Mouse (Mus musculus) cerebellum, adult 11 months (tissue): Measurements from ENCODE around the gene Rdh11.
"Not testable (repeated sequence)": the region's sequence is repeated elsewhere in the genome, so short reads cannot be mapped to it uniquely, and the experiment has no call there.

Source experiments
- DNase-seq: peaks from one replicate; pipeline ENCODE4 v3.0.0; 2022

Gene Rdh11

DNA sequence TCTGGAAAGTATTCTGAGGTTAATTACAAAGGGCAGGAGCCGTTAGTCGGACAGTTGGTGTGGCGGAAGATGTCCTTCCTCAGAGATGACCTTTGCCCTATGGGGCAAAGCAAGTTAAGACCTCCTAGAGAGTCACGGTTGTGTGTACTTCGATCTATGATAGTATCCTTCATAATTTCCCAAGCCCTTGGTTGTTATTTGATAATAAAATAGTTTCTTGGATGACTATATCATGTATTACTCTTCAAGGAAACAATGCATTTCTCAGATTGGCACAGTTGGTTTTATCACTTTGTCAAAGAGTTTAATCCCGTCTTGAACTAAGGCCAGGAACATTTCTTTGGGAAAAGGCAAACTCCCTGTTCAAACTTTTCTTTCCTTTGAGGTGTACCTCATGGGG lies at the start of gene Rdh11:
Gene Rdh11, minus strand, starts transcription at position 101 of the 400 bp plus-strand sequence.
- no peak for DNase-seq

DNA sequence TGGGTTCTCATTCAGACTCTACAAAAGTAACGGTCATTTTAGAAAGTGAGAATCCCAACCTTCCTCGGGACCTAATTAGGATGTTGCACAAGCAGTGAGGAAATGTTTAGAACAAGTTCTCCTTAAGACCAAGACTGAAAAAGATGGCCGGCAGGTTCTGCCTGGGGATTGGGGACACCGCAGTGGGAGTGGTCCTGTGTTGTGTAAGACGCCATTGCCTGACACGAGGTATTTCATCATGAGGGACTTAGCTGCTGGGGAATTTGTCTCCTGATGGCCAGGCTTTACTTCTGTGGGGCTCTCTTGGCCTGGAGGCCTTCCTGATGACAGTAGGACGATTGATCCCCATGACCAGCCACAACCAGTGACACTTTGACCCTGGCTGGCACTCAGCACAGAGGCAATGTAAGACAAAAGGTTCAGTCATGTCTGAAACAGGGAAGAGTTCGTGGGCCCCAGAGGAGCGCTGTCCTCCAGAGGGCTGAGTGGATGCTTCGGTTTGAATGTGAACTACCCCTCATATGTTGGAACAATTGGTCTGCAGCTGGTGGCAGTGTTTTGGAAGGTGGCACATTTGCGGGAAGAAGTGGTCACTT lies 43.5 kb upstream of the Rdh11 start:
- DNase-seq, result no peak

DNA sequence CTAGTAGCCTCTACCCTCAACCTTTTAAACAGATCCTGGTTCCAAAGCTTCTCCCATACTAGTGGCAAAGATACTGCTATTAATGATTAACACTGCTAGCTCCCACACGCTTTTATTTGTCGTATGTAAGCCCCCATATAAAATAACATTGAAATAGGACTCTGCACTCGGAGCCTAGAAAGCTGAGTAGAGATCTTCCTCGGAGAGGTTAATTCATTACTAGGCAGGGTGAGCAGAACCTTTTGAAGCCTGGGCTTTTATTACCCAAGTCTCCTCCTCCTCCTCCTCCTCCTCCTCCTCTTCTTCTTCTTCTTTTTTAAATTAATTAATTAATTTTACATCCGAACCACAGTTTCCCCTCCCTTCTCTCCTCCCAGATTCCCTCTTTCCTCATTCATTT lies 25.4 kb upstream of the Rdh11 start:
- DNase-seq, result no peak

DNA sequence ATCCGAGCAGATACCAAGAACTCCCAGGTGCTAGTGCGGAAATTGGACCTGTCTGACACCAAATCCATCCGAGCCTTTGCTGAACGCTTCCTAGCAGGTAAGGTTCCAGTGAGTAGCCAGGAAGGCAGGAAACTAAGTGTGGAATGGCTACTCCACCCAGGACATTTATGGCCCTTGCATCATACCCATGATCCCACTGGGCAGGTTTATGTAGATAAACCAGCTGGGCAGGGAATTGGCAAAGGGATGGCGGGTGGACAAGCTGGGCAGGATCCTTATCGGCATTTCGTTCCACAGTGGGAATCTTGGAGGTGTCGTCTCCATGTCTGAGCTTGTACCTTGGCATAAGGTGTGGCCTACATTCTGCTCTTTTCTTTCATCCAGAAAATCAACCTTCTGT lies 19.4 kb upstream of the Rdh11 start:
- DNase-seq, result no peak

GRCm38 (mm10) chr12:79208703-79209464 lies 16.8 kb upstream of the Rdh11 start, which contains the start of gene Rdh12:
TSS of gene Rdh12 (plus strand) at chr12:79208914.
- DNase-seq, result no peak

GRCm38 (mm10) chr12:79201882-79202281 lies 9.8 kb upstream of the Rdh11 start:
- DNase-seq, result no peak

- no peak for DNase-seq
Observed at GRCm38 (mm10) chr12:79197105-79197504, 5.0 kb upstream of the Rdh11 start.

- peak; percentile 50 for DNase-seq
Observed at GRCm38 (mm10) chr12:79193441-79193840, 1.3 kb upstream of the Rdh11 start.

DNA sequence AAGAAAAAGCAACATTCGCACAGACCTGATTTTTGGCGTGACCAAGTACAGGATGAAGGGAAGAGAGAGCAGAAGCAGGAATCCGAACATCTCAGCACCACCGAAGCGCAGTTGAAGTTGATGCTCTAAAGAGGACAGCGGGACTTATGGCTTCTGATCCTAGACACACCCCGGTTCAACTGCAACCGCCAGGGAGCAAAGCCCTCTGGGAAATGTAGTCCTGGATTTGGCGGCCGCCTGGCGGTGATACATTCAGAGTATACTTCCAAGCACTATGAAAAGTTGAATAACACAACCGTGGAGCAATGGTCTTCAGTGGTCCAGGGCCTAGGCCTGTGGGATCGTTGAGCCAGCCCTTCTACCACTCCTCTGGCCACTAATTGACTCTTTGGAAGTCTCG lies 392 bp downstream of the Rdh11 start:
- peak; percentile 49 for DNase-seq

- DNase-seq, result peak; percentile 48
Observed at GRCm38 (mm10) chr12:79190931-79191673, 991 bp downstream of the Rdh11 start.

- not testable (repeated sequence) for DNase-seq
Observed at GRCm38 (mm10) chr12:79185160-79185559, 6.9 kb downstream of the Rdh11 start.

DNA sequence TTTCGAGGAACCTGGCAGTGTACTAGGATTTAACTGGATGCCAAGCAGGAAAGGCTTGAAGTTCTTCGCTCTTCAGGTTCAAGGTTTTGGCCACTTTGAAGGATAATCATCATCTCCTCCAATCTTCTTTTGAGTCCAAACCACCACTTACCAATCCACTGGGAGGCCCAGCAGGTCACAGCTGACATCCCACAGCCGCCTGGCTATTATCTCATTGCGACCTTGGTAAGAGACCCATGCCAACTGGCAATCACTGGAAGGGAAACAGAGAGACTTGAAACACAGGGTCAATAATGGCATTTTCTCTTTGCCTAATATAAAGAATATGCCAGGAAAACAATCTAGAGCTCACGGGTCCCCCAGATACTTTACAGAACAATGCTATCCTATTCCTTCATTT lies 16.1 kb downstream of the Rdh11 start:
- DNase-seq, result no peak

DNA sequence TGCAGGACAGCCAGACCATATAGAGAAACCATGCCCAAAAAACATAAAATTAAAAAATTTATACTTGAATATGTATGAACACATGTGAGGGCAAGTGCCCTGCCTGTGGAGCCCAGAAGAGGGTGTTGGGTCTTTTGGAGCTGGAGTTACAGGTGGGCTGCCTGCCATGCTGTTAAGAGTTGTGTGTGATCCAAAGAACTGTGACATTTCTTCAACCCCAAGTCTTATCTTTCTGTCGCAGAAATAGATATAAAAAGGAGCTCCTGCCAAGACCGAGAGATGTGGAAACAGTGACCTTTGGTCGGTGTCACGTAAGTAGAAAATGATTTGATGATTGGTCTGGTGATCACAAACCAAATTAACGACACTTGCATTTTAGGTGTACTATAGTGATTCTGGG lies 18.4 kb downstream of the Rdh11 start:
- DNase-seq, result no peak

DNA sequence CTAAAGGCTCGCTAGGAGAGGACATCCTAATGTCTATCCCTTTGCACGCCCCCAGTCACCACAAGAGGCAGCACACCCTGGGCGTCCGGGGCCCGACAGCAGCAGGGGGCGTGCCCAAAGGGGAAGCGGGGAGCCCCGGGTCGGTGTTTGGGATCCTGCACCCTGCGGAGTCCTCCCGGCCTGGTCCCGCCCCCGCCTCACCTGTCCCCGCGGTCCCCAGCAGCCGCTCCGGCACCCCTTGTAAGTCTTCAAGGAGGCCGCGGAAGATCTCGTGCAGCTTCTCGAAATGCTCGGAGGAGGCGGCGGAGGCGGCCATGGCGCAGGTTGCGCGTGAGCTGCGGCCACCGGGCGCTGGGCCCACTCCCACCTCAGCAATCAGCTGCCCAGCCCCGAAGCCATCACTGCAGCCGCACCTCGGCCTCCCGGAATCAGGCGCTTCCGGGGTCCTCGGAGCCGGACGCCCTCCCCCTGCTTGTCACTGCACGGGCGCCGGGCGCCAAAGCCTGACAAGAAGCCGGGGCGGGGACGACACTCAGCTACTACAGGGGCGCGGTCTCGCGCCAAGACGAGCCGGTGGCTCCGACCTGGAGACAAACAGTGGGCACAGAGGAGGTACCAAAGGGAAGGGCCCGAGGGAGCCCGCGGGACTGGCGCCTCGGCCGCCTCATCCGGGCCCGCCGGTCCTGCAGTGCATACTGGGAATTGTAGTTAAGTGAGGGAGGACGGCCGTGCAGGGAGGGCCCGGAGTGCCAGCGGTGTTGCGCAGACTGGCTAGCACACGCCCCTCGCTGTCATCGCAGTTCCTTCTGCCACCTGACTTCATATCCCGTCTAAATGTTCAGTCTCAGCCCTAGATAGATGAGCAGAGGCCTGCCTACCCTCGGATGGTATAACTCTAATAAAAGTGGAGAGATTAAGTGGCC lies 19.8 kb downstream of the Rdh11 start, which contains the start of gene Vti1b:
Gene Vti1b, minus strand, starts transcription at position 649 of the 923 bp plus-strand sequence.
- DNase-seq, result peak; percentile 86

DNA sequence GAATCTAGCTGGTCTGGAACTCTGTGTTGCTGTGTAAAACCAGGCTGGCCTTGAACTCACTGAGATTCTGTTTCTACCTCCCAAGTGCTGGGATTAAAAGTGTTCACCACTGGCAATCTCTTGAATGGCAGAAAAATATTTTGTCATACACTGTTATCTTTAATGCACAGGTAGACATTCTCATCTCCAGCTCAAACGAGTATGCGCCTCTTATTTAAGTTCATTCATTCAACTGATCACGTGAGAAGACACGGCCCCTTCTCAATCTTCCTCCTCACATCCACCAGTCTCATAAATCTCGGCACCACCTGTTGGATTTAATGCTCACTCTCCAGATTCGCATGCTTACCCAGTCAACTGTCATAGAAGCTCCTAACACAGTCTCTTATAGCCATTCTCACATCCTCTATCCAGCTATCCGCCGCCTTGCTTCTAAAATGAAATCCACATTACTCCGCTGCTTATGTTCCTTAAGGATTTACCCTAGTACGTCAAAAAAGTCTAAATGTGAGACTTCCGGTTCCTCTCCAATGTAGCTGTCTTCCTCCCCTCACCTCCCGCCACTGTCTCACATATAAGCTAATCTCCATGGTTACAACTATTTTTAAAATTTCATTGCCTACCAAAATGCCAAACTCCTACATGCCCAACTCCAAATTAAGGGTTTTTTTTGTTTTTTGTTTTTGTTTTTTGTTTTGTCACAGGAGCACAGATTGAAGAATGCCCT lies 20.7 kb downstream of the Rdh11 start:
- DNase-seq, result peak; percentile 12

DNA sequence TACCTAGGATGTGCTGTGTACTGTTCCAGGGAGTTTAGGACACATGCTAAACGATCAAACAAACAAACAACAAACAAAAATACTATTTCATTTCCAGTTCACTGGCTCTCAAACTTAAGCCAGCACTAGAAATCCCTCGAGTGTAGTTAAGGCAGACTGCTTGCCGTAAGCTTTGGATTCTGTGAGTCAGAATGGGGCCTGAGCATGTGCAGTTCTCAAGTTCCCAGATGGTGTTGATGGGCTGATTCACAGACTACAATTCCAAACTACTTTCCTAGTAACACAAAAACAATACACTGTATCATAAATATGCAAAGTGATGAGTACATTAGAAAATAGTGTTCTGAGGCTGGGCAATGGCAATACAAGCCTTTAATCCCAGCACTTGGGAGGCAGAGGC lies 21.7 kb downstream of the Rdh11 start:
- DNase-seq, result no peak

GRCm38 (mm10) chr12:79169173-79169572 lies 22.9 kb downstream of the Rdh11 start:
- DNase-seq, result no peak

DNA sequence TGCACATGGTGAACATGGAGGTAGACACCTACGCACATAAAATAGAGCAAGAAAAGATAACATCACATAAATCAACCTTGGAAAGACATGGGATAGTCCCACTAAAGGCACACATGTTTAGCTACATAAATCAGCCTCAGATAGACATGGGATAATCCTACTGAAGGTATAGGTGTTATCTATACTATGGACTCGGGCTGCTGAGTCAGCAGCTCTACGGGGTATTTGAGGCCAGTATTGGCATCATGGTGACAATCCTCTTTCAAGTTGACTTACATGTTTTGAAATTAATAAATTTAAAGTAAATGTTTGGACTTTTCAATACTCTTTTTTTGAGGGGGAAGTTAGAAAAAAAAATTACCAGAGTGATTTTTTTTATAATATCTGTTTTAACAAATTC lies 29.2 kb downstream of the Rdh11 start:
- DNase-seq, result no peak

DNA sequence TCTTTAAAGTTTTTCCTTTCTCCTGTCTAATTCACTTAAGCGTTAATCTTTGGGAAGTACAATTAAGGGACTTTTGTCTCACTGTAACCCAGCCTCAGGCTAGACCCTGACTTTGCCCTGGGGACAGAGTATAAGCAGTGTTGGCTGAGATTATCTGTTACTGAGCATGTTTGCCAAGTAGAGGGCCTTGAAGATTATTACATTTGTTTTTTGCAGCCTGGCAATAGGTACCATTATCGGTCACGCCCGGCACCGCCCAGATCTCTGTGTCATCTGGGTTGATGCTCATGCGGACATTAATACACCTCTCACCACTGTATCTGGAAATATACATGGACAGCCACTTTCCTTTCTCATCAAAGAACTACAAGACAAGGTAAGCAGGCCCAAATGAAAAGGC lies 42.4 kb downstream of the Rdh11 start:
- no peak for DNase-seq

DNA sequence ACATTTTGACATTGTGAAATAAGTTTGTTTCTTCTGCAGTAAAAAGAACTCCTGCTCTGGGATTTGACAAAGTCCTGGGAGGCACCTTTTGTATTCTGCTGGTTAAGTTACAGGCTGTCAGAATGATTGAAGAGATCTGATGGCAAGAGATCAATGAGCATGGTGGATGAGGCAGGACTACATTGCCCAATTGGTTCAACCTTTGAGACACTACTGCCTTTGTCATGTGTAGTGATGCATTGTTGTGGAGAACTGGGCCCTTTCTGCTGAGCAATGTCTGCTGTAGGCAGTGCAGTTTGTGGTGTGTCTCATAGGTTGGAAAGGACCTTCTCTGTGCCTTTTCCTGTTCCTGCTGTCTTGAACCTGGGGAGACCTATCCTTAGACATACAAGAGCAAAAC lies 50.7 kb downstream of the Rdh11 start:
- no peak for DNase-seq

DNA sequence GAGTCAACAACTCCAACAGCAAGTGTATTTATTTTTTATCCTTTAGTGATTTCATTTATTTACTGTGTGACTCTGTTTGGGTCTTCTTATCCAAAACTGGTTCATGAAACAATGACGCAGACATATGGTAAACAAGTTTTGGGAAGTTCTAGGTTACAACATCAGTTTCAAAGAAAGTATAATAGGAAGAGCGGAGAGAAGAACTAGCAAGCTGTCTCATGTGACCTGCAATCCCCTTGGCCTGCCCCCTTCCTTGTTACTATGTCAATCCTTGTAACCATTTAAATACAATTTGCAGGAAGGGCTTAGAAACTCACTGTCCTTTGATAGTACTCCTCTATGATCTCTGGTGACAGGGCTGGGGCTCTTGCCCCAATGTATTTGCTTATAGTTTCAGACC lies 51.3 kb downstream of the Rdh11 start:
- DNase-seq, result no peak

DNA sequence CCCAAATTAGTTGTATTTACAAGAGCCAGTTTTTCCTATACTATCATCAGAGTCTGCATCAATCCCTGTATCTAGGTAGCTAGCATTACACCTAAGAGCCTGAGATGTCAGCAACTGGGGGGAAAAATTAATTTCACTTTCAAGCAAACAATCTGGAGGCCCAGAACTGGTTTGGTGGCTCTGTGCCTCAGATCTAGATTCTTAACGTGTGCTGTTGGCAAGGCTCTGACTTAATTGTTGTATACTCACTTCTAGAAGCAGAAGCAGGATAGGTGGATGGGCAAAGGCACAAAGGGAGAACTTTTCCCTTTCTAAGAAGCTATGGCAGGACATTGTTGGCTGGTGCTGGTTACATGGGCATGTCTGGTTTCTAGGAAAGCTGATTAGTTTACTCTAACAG lies 52.7 kb downstream of the Rdh11 start:
- no peak for DNase-seq
